Mouse (Mus musculus) cortical plate, adult 2 months (tissue): ENCODE results near the gene Morf4l2. TPM values are rescaled to one million over a fixed set of nuclear protein-coding genes. Genes with fewer than 3 reads are reported as not detected.

Source experiments
- H3K27ac ChIP-seq: fragments of 200-500 bp; 2 replicates; pipeline ENCODE4 v1.5.1; 2012; ENCODE audit warnings: low read length, control low read depth, inconsistent platforms; ENCODE audit not compliant: insufficient read depth
- H3K4me1 ChIP-seq: fragments of 200-500 bp; 2 replicates; pipeline ENCODE4 v1.6.1; 2011; ENCODE audit warnings: low read length; ENCODE audit not compliant: control insufficient read depth, insufficient read depth
- H3K4me3 ChIP-seq: fragments of 200-500 bp; 2 replicates; pipeline ENCODE4 v1.5.1; 2011; ENCODE audit warnings: mild to moderate bottlenecking, low read length, control low read depth; ENCODE audit not compliant: insufficient read depth
- CTCF ChIP-seq: fragments of 200-500 bp; IDR thresholded peaks from 2 replicates; pipeline ENCODE4 v1.5.1; 2011; ENCODE audit warnings: mild to moderate bottlenecking, control low read depth, low read length; ENCODE audit not compliant: insufficient read depth; ENCODE audit errors: extremely low read depth
- POLR2A ChIP-seq: fragments of 200-500 bp; IDR thresholded peaks from 2 replicates; pipeline ENCODE4 v1.6.1; 2011; ENCODE audit warnings: mild to moderate bottlenecking, low read length, control low read depth; ENCODE audit not compliant: insufficient read depth; ENCODE audit errors: extremely low read depth
- polyA plus RNA-seq: library from polyadenylated mRNA; depleted of rRNA; stranded (reverse); fragments of >200 nt; gene quantifications from 2 replicates; pipeline ENCODE4 v1.2.3, GENCODE M21; 2012; rRNA removed

Morf4l2 gene
- 242 and 259 TPM in 2 replicates for polyA plus RNA-seq

GRCm38 (mm10) chrX:136743459-136743858 lies at the start of gene Morf4l2:
Gene Morf4l2, minus strand, starts transcription at chrX:136743690.
- Histone ChIP-seq H3K4me3 (peak within 1 kb of the TSS; percentile 89; the same call in 1 of the 2 replicates), H3K27ac (peak within 1 kb of the TSS; percentile 89), H3K4me1 (no peaks in the 10 kb centered on the region)
- TF ChIP-seq POLR2A (no peak), CTCF (no peak)

- Histone ChIP-seq H3K4me3 (no peak overlapping the region), H3K27ac (no peak overlapping the region), H3K4me1 (no peaks in the 10 kb centered on the region)
- no peak for TF ChIP-seq CTCF
- no peak for TF ChIP-seq POLR2A
Observed at GRCm38 (mm10) chrX:136789446-136789845, 46.0 kb upstream of the Morf4l2 start.

GRCm38 (mm10) chrX:136780041-136780440 lies 36.6 kb upstream of the Morf4l2 start, which contains the start of gene Glra4:
Gene Glra4, minus strand, starts transcription at chrX:136780141.
- H3K4me1 ChIP-seq: no peaks in the 10 kb centered on the region
- TF ChIP-seq POLR2A (no peak), CTCF (no peak)
- H3K27ac ChIP-seq: no peak within 1 kb of the TSS
- H3K4me3 ChIP-seq: no peak within 1 kb of the TSS

- Histone ChIP-seq H3K27ac (no peak overlapping the region), H3K4me1 (no peaks in the 10 kb centered on the region), H3K4me3 (no peak overlapping the region)
- TF ChIP-seq CTCF (no peak), POLR2A (no peak)
Observed at GRCm38 (mm10) chrX:136779262-136779661, 35.8 kb upstream of the Morf4l2 start.

GRCm38 (mm10) chrX:136778046-136778445 lies 34.6 kb upstream of the Morf4l2 start:
- Histone ChIP-seq H3K4me3 (no peak overlapping the region), H3K4me1 (no peaks in the 10 kb centered on the region), H3K27ac (no peak overlapping the region)
- no peak for TF ChIP-seq POLR2A
- TF ChIP-seq CTCF: no peak

GRCm38 (mm10) chrX:136773035-136773434 lies 29.5 kb upstream of the Morf4l2 start:
- H3K4me3 ChIP-seq: no peak overlapping the region
- no peaks in the 10 kb centered on the region for H3K4me1 ChIP-seq
- TF ChIP-seq CTCF: no peak
- TF ChIP-seq POLR2A: no peak
- no peak overlapping the region for H3K27ac ChIP-seq

GRCm38 (mm10) chrX:136761103-136762074 lies 17.9 kb upstream of the Morf4l2 start:
- Histone ChIP-seq H3K4me3 (no peak overlapping the region), H3K27ac (no peak overlapping the region), H3K4me1 (0 out of 2 replicates have a peak, but pooled peaks cover 1% of the 10 kb centered on the region)
- TF ChIP-seq CTCF (peak; percentile 38; the same call in 1 of the 2 replicates), POLR2A (no peak)

- no peak overlapping the region for H3K4me3 ChIP-seq
- no peak overlapping the region for H3K27ac ChIP-seq
- H3K4me1 ChIP-seq: no peaks in the 10 kb centered on the region
- no peak for TF ChIP-seq CTCF
- no peak for TF ChIP-seq POLR2A
Observed at GRCm38 (mm10) chrX:136755464-136755863, 12.0 kb upstream of the Morf4l2 start.

- peak overlapping the region; percentile 71 for H3K27ac ChIP-seq
- no peaks in the 10 kb centered on the region for H3K4me1 ChIP-seq
- no peak overlapping the region for H3K4me3 ChIP-seq
- TF ChIP-seq CTCF (no peak), POLR2A (no peak)
Observed at GRCm38 (mm10) chrX:136749329-136749728, 5.8 kb upstream of the Morf4l2 start.

GRCm38 (mm10) chrX:136744663-136745062 lies 1.2 kb upstream of the Morf4l2 start:
- no peak overlapping the region for H3K4me3 ChIP-seq
- TF ChIP-seq POLR2A (no peak), CTCF (no peak)
- H3K27ac ChIP-seq: no peak overlapping the region
- H3K4me1 ChIP-seq: no peaks in the 10 kb centered on the region
